Mouse (Mus musculus) megakaryocyte, embryonic 14.5 days (primary cell): ENCODE results near the gene Rab35.

Source experiments
- FLI1 ChIP-seq: IDR thresholded peaks from 2 replicates; pipeline ENCODE4 v1.6.1; 2012; ENCODE audit warnings: low read length, inconsistent platforms, mixed read lengths
- GATA1 ChIP-seq: IDR thresholded peaks from 3 replicates; pipeline ENCODE4 v1.6.1; 2012; ENCODE audit warnings: mixed read lengths, low read length, inconsistent platforms, borderline replicate concordance

GRCm38 (mm10) chr5:115611566-115611965 lies 20.1 kb upstream of the Rab35 start:
- no peak for TF ChIP-seq GATA1
- no peak for TF ChIP-seq FLI1
